Mouse (Mus musculus): ENCODE measurements at regions not wholly inside any gene's neighbourhood (a gene's known extent, or its start where the extent isn't known, plus 50 kb on each side); places are given as distances from the start of the nearest gene placed in this dataset.

- TF ChIP-seq CTCF (IDR thresholded peaks at IDR 0.05; ENCODE audit: low read depth, low read length) (no peak), POLR2A (IDR thresholded peaks at IDR 0.05; ENCODE audit: extremely low read depth, insufficient read depth, low read length) (no peak)
Observed at GRCm38 (mm10) chr3:38555939-38556338, 71.3 kb upstream of the Ankrd50 start.

Measured in liver, adult 2 months (tissue).